Mouse (Mus musculus): ENCODE data around the gene Ap2a1. TPM values are rescaled to one million over a fixed set of nuclear protein-coding genes. Genes with fewer than 3 reads are reported as not detected.

The Ap2a1 gene
- polyA plus RNA-seq, 1 experiment from 2014 or later, result 76.1 TPM

DNA sequence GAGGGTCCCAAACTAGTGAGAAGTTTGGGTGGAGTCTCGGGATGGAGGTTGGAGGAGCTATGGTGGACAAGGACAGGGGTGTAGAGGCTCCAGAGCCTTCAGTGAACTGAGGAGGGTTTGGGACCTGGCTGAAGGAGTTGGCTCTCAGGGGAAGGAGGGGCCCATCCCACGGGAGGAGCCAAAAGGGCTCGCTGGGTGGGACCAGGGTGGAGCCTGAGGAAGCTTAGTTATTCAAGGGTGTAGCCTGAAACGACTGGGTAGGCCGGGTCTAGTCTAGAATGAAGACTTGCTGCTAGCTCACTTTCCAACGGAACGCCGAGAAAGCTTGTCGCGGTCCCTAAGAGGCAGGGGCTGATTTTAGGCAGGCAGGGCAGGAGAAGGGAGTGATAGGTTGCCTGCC lies 22.7 kb upstream of the Ap2a1 start:
- 0% methylated on average over 10 of the region's 10 CpGs for WGBS
- ATAC-seq (ENCODE audit: low FRiP score, low read depth), result peak; percentile 55
- Histone ChIP-seq H3K4me3 (peak overlapping the region; percentile 54), H3K27me3 (peaks cover 49% of the 10 kb centered on the region), H3K9me3 (no peaks in the 10 kb centered on the region), H3K27ac (no peak overlapping the region), H3K4me2 (replicated peaks) (peak overlapping the region; percentile 86), H3K9ac (peak overlapping the region; percentile 76), H3K4me1 (peaks cover 10% of the 10 kb centered on the region), H3K36me3 (no peaks in the 10 kb centered on the region)

DNA sequence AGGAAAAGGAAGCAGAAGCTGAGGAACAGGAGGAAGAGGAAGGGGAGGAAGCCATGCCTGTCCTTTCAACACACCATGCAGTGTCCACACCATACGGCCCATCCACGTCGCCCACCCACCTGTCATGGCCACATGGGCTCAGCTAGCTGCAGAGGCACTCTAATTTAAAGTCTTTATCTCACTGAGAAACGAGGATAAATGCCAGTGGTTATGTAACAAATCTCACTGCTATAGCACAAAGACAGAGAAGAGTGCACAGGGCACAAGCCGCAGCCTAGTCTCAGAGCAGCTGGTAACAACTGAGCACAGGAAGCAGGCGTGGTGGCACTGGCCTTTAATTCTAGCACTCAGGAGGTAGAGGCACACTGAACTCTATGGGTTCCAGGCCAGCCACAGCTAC lies 20.6 kb upstream of the Ap2a1 start:
- peaks cover 49% of the 10 kb centered on the region for H3K27me3 ChIP-seq
- H3K36me3 ChIP-seq, result no peaks in the 10 kb centered on the region
- H3K4me2 ChIP-seq (replicated peaks), result no peak overlapping the region
- no peaks in the 10 kb centered on the region for H3K9me3 ChIP-seq
- ATAC-seq (ENCODE audit: low FRiP score, low read depth), result no peak
- H3K4me3 ChIP-seq, result no peak overlapping the region
- no peak overlapping the region for H3K9ac ChIP-seq
- peaks cover 10% of the 10 kb centered on the region for H3K4me1 ChIP-seq
- 75% methylated on average over 6 of the region's 6 CpGs for WGBS
- H3K27ac ChIP-seq, result no peak overlapping the region

DNA sequence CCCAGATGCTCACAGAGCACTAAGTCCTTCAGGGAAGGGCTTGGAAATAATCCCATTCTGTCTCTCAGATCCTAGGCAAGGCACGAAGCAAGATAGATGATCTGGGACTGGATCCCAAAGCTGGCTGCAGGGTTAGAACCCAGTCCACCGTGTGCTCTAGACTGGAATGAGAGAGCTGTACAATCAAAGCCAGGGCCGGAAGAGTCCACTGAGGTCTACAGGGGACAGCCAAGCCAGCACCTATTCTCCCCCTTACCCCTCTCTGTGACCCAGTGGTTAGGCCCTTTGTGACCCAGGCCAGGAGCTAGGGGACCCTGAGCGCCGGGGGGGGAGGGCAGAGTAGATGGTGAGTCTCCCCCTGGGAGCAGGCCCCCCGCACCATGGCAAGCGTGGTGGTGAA lies 13.6 kb upstream of the Ap2a1 start, which contains the start of gene Tsks:
TSS of gene Tsks (plus strand) at position 301 of the 400 bp plus-strand sequence.
- 79% methylated on average over 7 of the region's 7 CpGs for WGBS

GRCm38 (mm10) chr7:44938680-44939079 lies 9.4 kb upstream of the Ap2a1 start:
- H3K4me3 ChIP-seq, result no peak overlapping the region
- no peaks in the 10 kb centered on the region for H3K36me3 ChIP-seq
- no peak for ATAC-seq (ENCODE audit: low FRiP score, low read depth)
- H3K27me3 ChIP-seq, result no peaks in the 10 kb centered on the region
- no peaks in the 10 kb centered on the region for H3K4me1 ChIP-seq
- H3K9ac ChIP-seq, result no peak overlapping the region
- H3K9me3 ChIP-seq, result peaks cover 4% of the 10 kb centered on the region; the same call in 1 of the 2 replicates
- no peak overlapping the region for H3K27ac ChIP-seq
- WGBS, result 92% methylated on average over 4 of the region's 4 CpGs
- H3K4me2 ChIP-seq (replicated peaks), result no peak overlapping the region

More for the DNA sequence above, 13.6 kb upstream of the Ap2a1 start, which contains the start of gene Tsks:
- Histone ChIP-seq H3K4me1 (no peaks in the 10 kb centered on the region), H3K4me2 (replicated peaks) (no peak within 1 kb of the TSS), H3K4me3 (no peak within 1 kb of the TSS), H3K9me3 (no peaks in the 10 kb centered on the region), H3K36me3 (no peaks in the 10 kb centered on the region), H3K27ac (no peak within 1 kb of the TSS), H3K27me3 (peaks cover 9% of the 10 kb centered on the region), H3K9ac (no peak within 1 kb of the TSS)
- ATAC-seq (ENCODE audit: low FRiP score, low read depth), result no peak

- H3K9ac ChIP-seq, result peak overlapping the region; percentile 88
- no peak for ATAC-seq (ENCODE audit: low FRiP score, low read depth)
- H3K27me3 ChIP-seq, result no peaks in the 10 kb centered on the region
- peak overlapping the region; percentile 65 for H3K4me3 ChIP-seq
- H3K36me3 ChIP-seq, result peaks cover 23% of the 10 kb centered on the region
- H3K4me1 ChIP-seq, result peaks cover 19% of the 10 kb centered on the region
- peak overlapping the region; percentile 69; the same call in 1 of the 2 replicates for H3K27ac ChIP-seq
- H3K9me3 ChIP-seq, result no peaks in the 10 kb centered on the region
- 0% methylated on average over 1 of the region's 1 CpGs for WGBS
- peak overlapping the region; percentile 76 for H3K4me2 ChIP-seq (replicated peaks)
Measured at GRCm38 (mm10) chr7:44928570-44928969, 726 bp downstream of the Ap2a1 start.

DNA sequence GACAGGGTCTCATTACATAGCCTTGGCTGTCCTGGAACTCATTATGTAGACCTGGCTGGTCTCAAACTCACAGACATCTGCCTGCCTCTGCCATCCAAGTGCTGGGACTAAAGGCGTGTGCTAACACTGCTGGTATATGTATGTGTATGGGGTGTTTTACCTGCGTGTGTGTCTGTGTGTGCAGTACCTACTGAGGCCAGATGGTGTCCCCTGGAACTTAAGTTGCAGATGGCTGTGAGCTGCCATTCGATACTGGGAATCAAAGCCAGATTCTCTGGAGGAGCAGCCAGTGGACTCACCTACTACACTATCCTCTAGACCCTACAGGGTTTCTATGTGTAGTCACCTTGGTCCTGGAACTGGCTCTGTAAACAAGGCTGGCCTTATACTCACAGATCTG lies 3.8 kb downstream of the Ap2a1 start:
- Histone ChIP-seq H3K27me3 (no peaks in the 10 kb centered on the region), H3K4me2 (replicated peaks) (no peak overlapping the region), H3K9ac (no peak overlapping the region), H3K9me3 (no peaks in the 10 kb centered on the region), H3K27ac (no peak overlapping the region), H3K36me3 (peaks cover 44% of the 10 kb centered on the region), H3K4me1 (peaks cover 16% of the 10 kb centered on the region), H3K4me3 (no peak overlapping the region)
- ATAC-seq (ENCODE audit: low FRiP score, low read depth), result no peak
- 74% methylated on average over 3 of the region's 3 CpGs for WGBS

- no peak overlapping the region for H3K27ac ChIP-seq
- no peak overlapping the region for H3K4me2 ChIP-seq (replicated peaks)
- no peaks in the 10 kb centered on the region for H3K27me3 ChIP-seq
- no peaks in the 10 kb centered on the region for H3K9me3 ChIP-seq
- peaks cover 57% of the 10 kb centered on the region for H3K36me3 ChIP-seq
- no peak overlapping the region for H3K4me3 ChIP-seq
- no peak for ATAC-seq (ENCODE audit: low FRiP score, low read depth)
- peaks cover under 1% of the 10 kb centered on the region; the same call in 1 of the 2 replicates for H3K4me1 ChIP-seq
- H3K9ac ChIP-seq, result no peak overlapping the region
Measured at GRCm38 (mm10) chr7:44922530-44922929, 6.8 kb downstream of the Ap2a1 start.

GRCm38 (mm10) chr7:44919127-44919526 lies 10.2 kb downstream of the Ap2a1 start:
- H3K4me2 ChIP-seq (replicated peaks), result no peak overlapping the region
- H3K9me3 ChIP-seq, result no peaks in the 10 kb centered on the region
- WGBS, result 89% methylated on average over 5 of the region's 5 CpGs
- H3K4me1 ChIP-seq, result no peaks in the 10 kb centered on the region
- ATAC-seq (ENCODE audit: low FRiP score, low read depth), result no peak
- no peak overlapping the region for H3K27ac ChIP-seq
- no peak overlapping the region for H3K4me3 ChIP-seq
- no peak overlapping the region for H3K9ac ChIP-seq
- H3K36me3 ChIP-seq, result peaks cover 65% of the 10 kb centered on the region
- no peaks in the 10 kb centered on the region for H3K27me3 ChIP-seq

DNA sequence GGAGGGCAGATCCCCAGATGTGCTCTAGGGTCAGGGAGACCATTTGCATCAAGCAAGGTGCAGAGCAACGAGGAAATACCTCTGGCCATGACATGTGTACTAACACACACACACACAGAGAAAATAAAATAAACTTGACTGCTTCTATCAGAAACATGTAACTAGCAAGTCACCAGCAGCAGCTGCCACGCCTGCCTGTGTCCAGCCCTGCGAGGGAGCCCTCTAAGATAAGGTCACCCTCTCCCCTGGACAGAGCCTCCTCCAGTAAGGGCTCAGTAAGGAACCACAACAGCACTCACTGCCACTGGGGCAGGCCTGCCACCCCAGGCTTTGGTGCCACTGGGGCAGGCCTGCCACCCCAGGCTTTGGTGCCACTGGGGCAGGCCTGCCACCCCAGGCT lies 11.1 kb downstream of the Ap2a1 start:
- Histone ChIP-seq H3K4me3 (no peak overlapping the region), H3K4me2 (replicated peaks) (no peak overlapping the region), H3K27me3 (no peaks in the 10 kb centered on the region), H3K4me1 (no peaks in the 10 kb centered on the region), H3K9ac (no peak overlapping the region), H3K27ac (no peak overlapping the region), H3K9me3 (no peaks in the 10 kb centered on the region), H3K36me3 (peaks cover 66% of the 10 kb centered on the region)
- 86% methylated on average over 3 of the region's 3 CpGs for WGBS
- ATAC-seq (ENCODE audit: low FRiP score, low read depth), result no peak

DNA sequence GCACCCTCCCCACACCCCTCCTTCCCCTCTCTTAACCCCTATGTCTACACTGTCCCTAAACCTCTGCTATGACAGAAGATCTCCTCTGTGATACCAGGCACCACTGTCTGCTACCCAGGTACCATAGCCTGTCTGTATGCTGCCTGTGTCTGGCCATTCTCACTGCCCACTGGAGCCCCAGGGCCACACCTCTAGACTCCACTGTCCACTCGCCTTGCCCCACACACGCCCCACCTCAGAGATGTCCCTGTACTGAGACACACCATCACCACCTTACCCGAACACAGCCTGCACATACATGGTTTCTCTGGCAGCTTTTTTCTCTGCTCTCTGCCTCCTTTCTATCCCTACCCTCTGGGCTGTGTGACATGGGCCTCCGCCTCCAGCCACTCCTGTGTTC lies 12.4 kb downstream of the Ap2a1 start:
- Histone ChIP-seq H3K27me3 (no peaks in the 10 kb centered on the region), H3K9ac (no peak overlapping the region), H3K9me3 (no peaks in the 10 kb centered on the region), H3K4me2 (replicated peaks) (no peak overlapping the region), H3K4me1 (no peaks in the 10 kb centered on the region), H3K36me3 (peaks cover 66% of the 10 kb centered on the region), H3K4me3 (no peak overlapping the region), H3K27ac (no peak overlapping the region)
- no peak for ATAC-seq (ENCODE audit: low FRiP score, low read depth)
- 93% methylated on average over 4 of the region's 4 CpGs for WGBS

DNA sequence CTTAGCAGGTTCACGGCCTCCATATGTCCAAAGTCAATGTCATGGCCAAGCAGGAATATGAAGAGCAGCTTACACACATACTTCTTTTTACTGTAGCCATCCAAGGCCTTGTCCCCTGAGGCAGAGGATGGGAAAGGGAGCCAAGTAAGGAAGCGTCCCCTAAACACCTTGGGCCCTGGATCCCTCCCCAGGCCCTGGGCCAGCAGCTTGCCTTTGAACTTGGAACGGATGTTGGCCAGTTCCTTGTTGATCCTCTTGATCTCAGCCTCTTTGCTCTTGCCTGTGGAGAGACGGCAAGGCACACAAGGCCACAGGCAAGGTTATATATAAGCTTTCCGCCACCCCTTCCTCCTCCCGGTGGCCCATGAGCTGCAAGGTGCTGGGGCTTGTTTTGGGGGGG lies 13.1 kb downstream of the Ap2a1 start:
- ATAC-seq (ENCODE audit: low FRiP score, low read depth), result no peak
- H3K9ac ChIP-seq, result no peak overlapping the region
- no peaks in the 10 kb centered on the region for H3K4me1 ChIP-seq
- H3K27ac ChIP-seq, result no peak overlapping the region
- 91% methylated on average over 6 of the region's 6 CpGs for WGBS
- H3K4me2 ChIP-seq (replicated peaks), result no peak overlapping the region
- H3K36me3 ChIP-seq, result peaks cover 69% of the 10 kb centered on the region
- no peaks in the 10 kb centered on the region for H3K27me3 ChIP-seq
- H3K9me3 ChIP-seq, result no peaks in the 10 kb centered on the region
- no peak overlapping the region for H3K4me3 ChIP-seq

- no peaks in the 10 kb centered on the region for H3K27me3 ChIP-seq
- H3K4me1 ChIP-seq, result no peaks in the 10 kb centered on the region
- no peaks in the 10 kb centered on the region for H3K9me3 ChIP-seq
- 90% methylated on average over 9 of the region's 9 CpGs for WGBS
- no peak for ATAC-seq (ENCODE audit: low FRiP score, low read depth)
- H3K27ac ChIP-seq, result no peak overlapping the region
- no peak overlapping the region for H3K9ac ChIP-seq
- peaks cover 76% of the 10 kb centered on the region for H3K36me3 ChIP-seq
- no peak overlapping the region for H3K4me3 ChIP-seq
- no peak overlapping the region for H3K4me2 ChIP-seq (replicated peaks)
Measured at GRCm38 (mm10) chr7:44915314-44915713, 14.0 kb downstream of the Ap2a1 start.

GRCm38 (mm10) chr7:44914396-44914795 lies 14.9 kb downstream of the Ap2a1 start:
- Histone ChIP-seq H3K4me2 (replicated peaks) (no peak overlapping the region), H3K4me3 (no peak overlapping the region), H3K27me3 (no peaks in the 10 kb centered on the region), H3K4me1 (no peaks in the 10 kb centered on the region), H3K9me3 (no peaks in the 10 kb centered on the region), H3K9ac (no peak overlapping the region), H3K27ac (no peak overlapping the region), H3K36me3 (peaks cover 81% of the 10 kb centered on the region)
- ATAC-seq (ENCODE audit: low FRiP score, low read depth), result no peak
- 96% methylated on average over 2 of the region's 2 CpGs for WGBS

Measured in limb, embryonic 13.5 days (tissue).